Mouse (Mus musculus): ENCODE measurements at regions not wholly inside any gene's neighbourhood (a gene's known extent, or its start where the extent isn't known, plus 50 kb on each side); places are given as distances from the start of the nearest gene placed in this dataset.

DNA sequence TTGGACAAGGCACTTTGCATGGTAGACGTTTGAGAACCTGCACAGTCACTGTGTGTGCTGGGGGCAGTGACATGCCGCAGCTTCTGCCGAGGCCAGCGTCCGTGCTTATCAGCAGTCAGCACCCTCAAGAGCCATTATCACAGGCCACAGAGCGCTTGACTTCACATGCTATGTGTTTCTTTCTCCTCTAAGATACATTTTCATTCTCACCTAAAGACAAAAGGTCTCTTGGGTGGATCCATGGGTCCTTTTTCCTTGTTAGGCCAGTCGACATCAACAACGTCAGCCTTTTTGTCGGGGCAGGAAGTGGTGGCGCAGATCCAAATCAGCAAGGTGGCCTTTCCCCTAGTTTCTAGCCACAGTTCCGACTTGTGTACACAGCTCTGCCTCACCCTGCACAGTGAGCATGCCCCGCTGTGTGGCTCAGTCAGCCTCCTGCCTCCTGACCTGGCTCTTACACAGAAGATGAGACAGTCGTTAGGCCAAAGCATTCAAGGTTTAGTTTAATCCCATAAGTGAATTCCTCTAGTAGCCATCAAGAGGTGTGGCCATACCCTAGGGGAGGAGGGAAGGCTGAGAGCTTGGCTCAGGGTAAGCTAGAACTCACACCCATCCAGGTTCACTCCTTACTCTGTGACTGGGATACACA lies 134.1 kb upstream of the Teddm2 start:
- Histone ChIP-seq H3K9me3 (ENCODE audit: control insufficient read depth, low read length) (no peaks in the 10 kb centered on the region), H3K4me1 (replicated peaks; ENCODE audit: control insufficient read depth, insufficient read depth, low read length) (peaks cover 15% of the 10 kb centered on the region), H3K4me3 (ENCODE audit: low read depth, low read length) (no peak overlapping the region), H3K9ac (ENCODE audit: low read depth, low read length) (peak overlapping the region; percentile 60), H3K4me2 (peak overlapping the region; percentile 54), H3K36me3 (ENCODE audit: control insufficient read depth, insufficient read depth, low read length) (no peaks in the 10 kb centered on the region), H3K27ac (ENCODE audit: low read depth, low read length) (peak overlapping the region; percentile 99), H3K27me3 (replicated peaks; ENCODE audit: control insufficient read depth, insufficient read depth, low read length) (no peaks in the 10 kb centered on the region)
- DNase-seq (ENCODE audit: low spot score) (peak; percentile 67), ATAC-seq (replicated peaks; ENCODE audit: low FRiP score) (peak; percentile 98)
- 23% methylated on average over 13 of the region's 13 CpGs for WGBS

GRCm38 (mm10) chr1:154036729-154037270 lies 136.8 kb upstream of the Teddm2 start:
- no peak for DNase-seq (ENCODE audit: low spot score)
- Histone ChIP-seq H3K9ac (ENCODE audit: low read depth, low read length) (no peak overlapping the region), H3K27me3 (replicated peaks; ENCODE audit: control insufficient read depth, insufficient read depth, low read length) (no peaks in the 10 kb centered on the region), H3K36me3 (ENCODE audit: control insufficient read depth, insufficient read depth, low read length) (no peaks in the 10 kb centered on the region), H3K27ac (ENCODE audit: low read depth, low read length) (peak overlapping the region; percentile 39; the same call in 1 of the 2 replicates), H3K4me2 (no peak overlapping the region), H3K4me1 (replicated peaks; ENCODE audit: control insufficient read depth, insufficient read depth, low read length) (peaks cover 15% of the 10 kb centered on the region), H3K4me3 (ENCODE audit: low read depth, low read length) (no peak overlapping the region), H3K9me3 (ENCODE audit: control insufficient read depth, low read length) (no peaks in the 10 kb centered on the region)
- WGBS: 46% methylated on average over 4 of the region's 4 CpGs
- ATAC-seq (replicated peaks; ENCODE audit: low FRiP score): no peak

DNA sequence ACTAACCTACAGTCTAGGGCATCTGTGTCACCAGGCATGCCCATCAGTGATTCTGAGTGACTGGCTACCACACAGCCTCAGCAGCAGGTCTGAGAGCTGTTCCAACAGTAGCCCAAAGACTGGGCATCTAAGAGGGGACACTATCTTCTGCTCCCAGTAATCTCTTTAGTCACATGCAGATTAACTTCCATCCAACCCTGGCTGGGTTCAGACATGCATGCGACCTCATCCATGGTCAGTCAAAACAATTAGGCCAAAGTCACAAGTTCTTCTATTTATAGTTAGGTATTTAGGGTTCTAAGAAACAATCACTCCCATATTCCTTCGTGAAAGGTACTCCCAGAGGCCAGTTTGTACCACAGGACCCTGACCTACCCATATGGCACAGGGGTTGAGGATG lies 138.2 kb upstream of the Teddm2 start:
- H3K27ac ChIP-seq (ENCODE audit: low read depth, low read length): no peak overlapping the region
- H3K4me2 ChIP-seq: no peak overlapping the region
- no peaks in the 10 kb centered on the region for H3K27me3 ChIP-seq (replicated peaks; ENCODE audit: control insufficient read depth, insufficient read depth, low read length)
- peaks cover 15% of the 10 kb centered on the region for H3K4me1 ChIP-seq (replicated peaks; ENCODE audit: control insufficient read depth, insufficient read depth, low read length)
- H3K9me3 ChIP-seq (ENCODE audit: control insufficient read depth, low read length): no peaks in the 10 kb centered on the region
- ATAC-seq (replicated peaks; ENCODE audit: low FRiP score) (no peak), DNase-seq (ENCODE audit: low spot score) (no peak)
- no peaks in the 10 kb centered on the region for H3K36me3 ChIP-seq (ENCODE audit: control insufficient read depth, insufficient read depth, low read length)
- no peak overlapping the region for H3K9ac ChIP-seq (ENCODE audit: low read depth, low read length)
- WGBS: 72% methylated on average over 2 of the region's 2 CpGs
- no peak overlapping the region for H3K4me3 ChIP-seq (ENCODE audit: low read depth, low read length)

- no peaks in the 10 kb centered on the region for H3K36me3 ChIP-seq (ENCODE audit: control insufficient read depth, insufficient read depth, low read length)
- no peaks in the 10 kb centered on the region for H3K9me3 ChIP-seq (ENCODE audit: control insufficient read depth, low read length)
- no peak overlapping the region for H3K4me3 ChIP-seq (ENCODE audit: low read depth, low read length)
- ATAC-seq (replicated peaks; ENCODE audit: low FRiP score) (no peak), DNase-seq (ENCODE audit: low spot score) (no peak)
- no peak overlapping the region for H3K9ac ChIP-seq (ENCODE audit: low read depth, low read length)
- H3K27me3 ChIP-seq (replicated peaks; ENCODE audit: control insufficient read depth, insufficient read depth, low read length): no peaks in the 10 kb centered on the region
- H3K27ac ChIP-seq (ENCODE audit: low read depth, low read length): no peak overlapping the region
- 66% methylated on average over 3 of the region's 3 CpGs for WGBS
- H3K4me1 ChIP-seq (replicated peaks; ENCODE audit: control insufficient read depth, insufficient read depth, low read length): no peaks in the 10 kb centered on the region; the same call in 1 of the 2 replicates
- no peak overlapping the region for H3K4me2 ChIP-seq
Observed at GRCm38 (mm10) chr1:154040907-154041306, 140.9 kb upstream of the Teddm2 start.

GRCm38 (mm10) chr1:154042956-154043355 lies 142.9 kb upstream of the Teddm2 start:
- Histone ChIP-seq H3K9me3 (ENCODE audit: control insufficient read depth, low read length) (no peaks in the 10 kb centered on the region), H3K27me3 (replicated peaks; ENCODE audit: control insufficient read depth, insufficient read depth, low read length) (no peaks in the 10 kb centered on the region), H3K4me2 (no peak overlapping the region), H3K9ac (ENCODE audit: low read depth, low read length) (no peak overlapping the region), H3K4me3 (ENCODE audit: low read depth, low read length) (no peak overlapping the region), H3K36me3 (ENCODE audit: control insufficient read depth, insufficient read depth, low read length) (no peaks in the 10 kb centered on the region), H3K27ac (ENCODE audit: low read depth, low read length) (no peak overlapping the region), H3K4me1 (replicated peaks; ENCODE audit: control insufficient read depth, insufficient read depth, low read length) (no peaks in the 10 kb centered on the region)
- DNase-seq (ENCODE audit: low spot score) (no peak), ATAC-seq (replicated peaks; ENCODE audit: low FRiP score) (peak; percentile 57; the same call in 1 of the 2 replicates)
- WGBS: 57% methylated on average over 2 of the region's 2 CpGs

GRCm38 (mm10) chr1:154044712-154045111 lies 144.7 kb upstream of the Teddm2 start:
- Histone ChIP-seq H3K4me2 (no peak overlapping the region), H3K27me3 (replicated peaks; ENCODE audit: control insufficient read depth, insufficient read depth, low read length) (no peaks in the 10 kb centered on the region), H3K9me3 (ENCODE audit: control insufficient read depth, low read length) (no peaks in the 10 kb centered on the region), H3K4me1 (replicated peaks; ENCODE audit: control insufficient read depth, insufficient read depth, low read length) (no peaks in the 10 kb centered on the region), H3K9ac (ENCODE audit: low read depth, low read length) (no peak overlapping the region), H3K36me3 (ENCODE audit: control insufficient read depth, insufficient read depth, low read length) (no peaks in the 10 kb centered on the region), H3K4me3 (ENCODE audit: low read depth, low read length) (no peak overlapping the region), H3K27ac (ENCODE audit: low read depth, low read length) (no peak overlapping the region)
- ATAC-seq (replicated peaks; ENCODE audit: low FRiP score) (no peak), DNase-seq (ENCODE audit: low spot score) (no peak)
- 80% methylated on average over 4 of the region's 4 CpGs for WGBS

GRCm38 (mm10) chr1:154045951-154046350 lies 145.9 kb upstream of the Teddm2 start:
- DNase-seq (ENCODE audit: low spot score): no peak
- H3K4me1 ChIP-seq (replicated peaks; ENCODE audit: control insufficient read depth, insufficient read depth, low read length): no peaks in the 10 kb centered on the region
- H3K9ac ChIP-seq (ENCODE audit: low read depth, low read length): no peak overlapping the region
- no peaks in the 10 kb centered on the region for H3K27me3 ChIP-seq (replicated peaks; ENCODE audit: control insufficient read depth, insufficient read depth, low read length)
- H3K9me3 ChIP-seq (ENCODE audit: control insufficient read depth, low read length): no peaks in the 10 kb centered on the region
- H3K36me3 ChIP-seq (ENCODE audit: control insufficient read depth, insufficient read depth, low read length): no peaks in the 10 kb centered on the region
- no peak overlapping the region for H3K4me3 ChIP-seq (ENCODE audit: low read depth, low read length)
- no peak overlapping the region for H3K4me2 ChIP-seq
- H3K27ac ChIP-seq (ENCODE audit: low read depth, low read length): no peak overlapping the region
- ATAC-seq (replicated peaks; ENCODE audit: low FRiP score): no peak

- Histone ChIP-seq H3K4me2 (no peak overlapping the region), H3K9ac (ENCODE audit: low read depth, low read length) (no peak overlapping the region), H3K27ac (ENCODE audit: low read depth, low read length) (no peak overlapping the region), H3K9me3 (ENCODE audit: control insufficient read depth, low read length) (no peaks in the 10 kb centered on the region), H3K27me3 (replicated peaks; ENCODE audit: control insufficient read depth, insufficient read depth, low read length) (no peaks in the 10 kb centered on the region), H3K4me1 (replicated peaks; ENCODE audit: control insufficient read depth, insufficient read depth, low read length) (no peaks in the 10 kb centered on the region), H3K36me3 (ENCODE audit: control insufficient read depth, insufficient read depth, low read length) (no peaks in the 10 kb centered on the region), H3K4me3 (ENCODE audit: low read depth, low read length) (no peak overlapping the region)
- DNase-seq (ENCODE audit: low spot score): no peak
- 80% methylated on average over 7 of the region's 7 CpGs for whole genome bisulfite sequencing
- ATAC-seq (replicated peaks; ENCODE audit: low FRiP score): no peak
Observed at GRCm38 (mm10) chr1:154053641-154054040, 147.3 kb upstream of the Zfp648 start.

GRCm38 (mm10) chr1:154054874-154055273 lies 146.1 kb upstream of the Zfp648 start:
- no peak overlapping the region for H3K4me3 ChIP-seq (ENCODE audit: low read depth, low read length)
- no peaks in the 10 kb centered on the region for H3K9me3 ChIP-seq (ENCODE audit: control insufficient read depth, low read length)
- no peaks in the 10 kb centered on the region for H3K4me1 ChIP-seq (replicated peaks; ENCODE audit: control insufficient read depth, insufficient read depth, low read length)
- H3K4me2 ChIP-seq: no peak overlapping the region
- H3K36me3 ChIP-seq (ENCODE audit: control insufficient read depth, insufficient read depth, low read length): no peaks in the 10 kb centered on the region
- ATAC-seq (replicated peaks; ENCODE audit: low FRiP score) (no peak), DNase-seq (ENCODE audit: low spot score) (no peak)
- WGBS: 81% methylated on average over 1 of the region's 1 CpGs
- H3K27me3 ChIP-seq (replicated peaks; ENCODE audit: control insufficient read depth, insufficient read depth, low read length): no peaks in the 10 kb centered on the region
- no peak overlapping the region for H3K27ac ChIP-seq (ENCODE audit: low read depth, low read length)
- no peak overlapping the region for H3K9ac ChIP-seq (ENCODE audit: low read depth, low read length)
